Mouse (Mus musculus): ENCODE data around the gene Noxred1. TPM values are rescaled to one million over a fixed set of nuclear protein-coding genes. Genes with fewer than 3 reads are reported as not detected.

The Noxred1 gene
- polyA plus RNA-seq, 1 experiment = 0.13 TPM

DNA sequence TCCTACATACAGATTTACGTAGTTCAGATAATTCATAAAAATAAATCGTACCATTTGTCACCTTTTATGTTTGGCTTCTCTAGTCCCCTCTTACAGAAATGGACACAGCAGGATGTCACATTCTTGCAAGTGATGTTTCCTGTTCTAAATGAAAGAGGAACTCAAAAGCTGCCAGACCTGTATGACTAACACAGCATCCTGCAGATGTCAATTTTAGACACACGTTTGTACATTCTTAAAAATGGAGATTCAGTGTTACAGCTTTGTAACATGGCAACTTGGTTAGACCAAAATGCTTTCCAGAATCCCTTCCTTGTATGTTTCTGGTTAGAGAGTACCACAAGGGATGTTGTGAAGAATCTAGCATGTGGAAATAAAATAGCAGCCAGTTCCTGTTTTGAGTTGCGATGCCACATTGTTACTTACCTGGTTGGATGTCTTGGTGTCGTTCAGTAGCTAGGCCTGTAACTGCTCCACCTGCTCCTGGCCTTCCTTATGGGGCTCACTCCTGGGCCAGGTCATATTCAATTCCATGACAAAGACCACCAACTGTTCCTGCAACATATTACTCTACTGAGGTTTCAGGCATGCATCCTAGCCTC is 1.5 kb downstream of the Noxred1 start:
- Histone ChIP-seq H3ac (ENCODE audit: control insufficient read depth, insufficient read length) (no peak overlapping the region), H3K79me2 (ENCODE audit: control insufficient read depth, insufficient read depth) (no peaks in the 10 kb centered on the region), H3K4me3 (no peak overlapping the region), H3K4me2 (ENCODE audit: low read depth) (no peak overlapping the region), H3K36me3 (ENCODE audit: control insufficient read depth, insufficient read depth) (peaks cover 10% of the 10 kb centered on the region), H3K27me3 (ENCODE audit: control insufficient read depth, insufficient read depth, insufficient read length) (no peaks in the 10 kb centered on the region)
- TF ChIP-seq POLR2A (IDR thresholded peaks at IDR 0.05; ENCODE audit: insufficient read length, low read depth) = no peak
- no peak for TF ChIP-seq MYOG (IDR thresholded peaks at IDR 0.05; ENCODE audit: control insufficient read depth in 1 of 3, insufficient read depth in 1 of 3, insufficient read length in 2 of 3, low read depth in 2 of 3)
- no peak for TF ChIP-seq TCF3 (IDR thresholded peaks at IDR 0.05; ENCODE audit: insufficient read length, low read depth)
- TF ChIP-seq USF1 (IDR thresholded peaks at IDR 0.05; ENCODE audit: low read depth) = no peak
- no peak for TF ChIP-seq CEBPB (IDR thresholded peaks at IDR 0.05; ENCODE audit: insufficient read depth, poor library complexity, severe bottlenecking)
- no peak for TF ChIP-seq SRF (IDR thresholded peaks at IDR 0.05; ENCODE audit: control insufficient read depth, insufficient read length, low read depth)
- no peak for TF ChIP-seq POLR2AphosphoS2 (IDR thresholded peaks at IDR 0.05; ENCODE audit: insufficient read length, low read depth)
- no peak for TF ChIP-seq REST (IDR thresholded peaks at IDR 0.05; ENCODE audit: insufficient read depth, insufficient read length)
- TF ChIP-seq MYOD1 (IDR thresholded peaks at IDR 0.05; ENCODE audit: control insufficient read depth in 1 of 3, insufficient read length in 2 of 3, low read depth in 2 of 3) = no peak
- no peak for TF ChIP-seq E2F4 (IDR thresholded peaks at IDR 0.05; ENCODE audit: insufficient read depth)
- TF ChIP-seq MAX (IDR thresholded peaks at IDR 0.05; ENCODE audit: low read depth) = no peak
- no peak for TF ChIP-seq TCF12 (IDR thresholded peaks at IDR 0.05; ENCODE audit: insufficient read depth, poor library complexity, severe bottlenecking)

DNA sequence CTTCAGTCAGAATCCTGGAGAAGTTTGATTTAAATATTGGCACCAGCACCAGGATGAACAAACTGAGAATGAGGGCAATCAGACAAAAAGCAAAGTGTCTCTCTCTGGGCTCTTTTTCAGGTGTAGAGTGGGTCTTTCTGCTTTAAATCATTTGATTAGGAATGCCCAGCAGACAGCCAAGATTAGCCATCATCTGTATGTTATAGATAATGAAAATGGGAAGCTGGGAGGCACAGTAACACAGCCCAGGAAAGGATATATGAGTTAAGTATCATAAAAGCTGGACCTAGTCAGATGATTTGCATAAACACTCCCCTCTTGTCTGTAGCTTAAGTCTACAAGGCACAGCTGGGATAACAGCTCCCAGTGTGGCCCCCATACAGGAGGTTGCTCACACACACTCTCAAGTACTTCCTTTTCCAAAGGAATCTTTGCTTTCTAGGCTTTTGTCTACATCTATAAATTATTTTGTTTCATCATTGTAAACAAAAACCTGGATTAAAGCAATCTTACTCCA is 8.1 kb downstream of the Noxred1 start:
- H3K4me3 ChIP-seq = no peak overlapping the region
- H3K27me3 ChIP-seq (ENCODE audit: control insufficient read depth, insufficient read depth, insufficient read length) = no peaks in the 10 kb centered on the region
- TF ChIP-seq POLR2AphosphoS2 (IDR thresholded peaks at IDR 0.05; ENCODE audit: insufficient read length, low read depth) (no peak), POLR2A (IDR thresholded peaks at IDR 0.05; ENCODE audit: insufficient read length, low read depth) (no peak), TCF3 (IDR thresholded peaks at IDR 0.05; ENCODE audit: insufficient read length, low read depth) (no peak), CEBPB (IDR thresholded peaks at IDR 0.05; ENCODE audit: insufficient read depth, poor library complexity, severe bottlenecking) (no peak), MYOG (IDR thresholded peaks at IDR 0.05; ENCODE audit: control insufficient read depth in 1 of 3, insufficient read depth in 1 of 3, insufficient read length in 2 of 3, low read depth in 2 of 3) (no peak), MYOD1 (IDR thresholded peaks at IDR 0.05; ENCODE audit: control insufficient read depth in 1 of 3, insufficient read length in 2 of 3, low read depth in 2 of 3) (no peak), MAX (IDR thresholded peaks at IDR 0.05; ENCODE audit: low read depth) (no peak), REST (IDR thresholded peaks at IDR 0.05; ENCODE audit: insufficient read depth, insufficient read length) (no peak), SRF (IDR thresholded peaks at IDR 0.05; ENCODE audit: control insufficient read depth, insufficient read length, low read depth) (no peak), USF1 (IDR thresholded peaks at IDR 0.05; ENCODE audit: low read depth) (no peak), TCF12 (IDR thresholded peaks at IDR 0.05; ENCODE audit: insufficient read depth, poor library complexity, severe bottlenecking) (no peak), E2F4 (IDR thresholded peaks at IDR 0.05; ENCODE audit: insufficient read depth) (no peak)

GRCm38 (mm10) chr12:87229633-87230032 is 8.9 kb downstream of the Noxred1 start:
- no peak overlapping the region for H3ac ChIP-seq (ENCODE audit: control insufficient read depth, insufficient read length)
- H3K79me2 ChIP-seq (ENCODE audit: control insufficient read depth, insufficient read depth) = no peaks in the 10 kb centered on the region
- no peaks in the 10 kb centered on the region for H3K36me3 ChIP-seq (ENCODE audit: control insufficient read depth, insufficient read depth)
- no peak for TF ChIP-seq MYOG (IDR thresholded peaks at IDR 0.05; ENCODE audit: control insufficient read depth in 1 of 3, insufficient read depth in 1 of 3, insufficient read length in 2 of 3, low read depth in 2 of 3)
- no peak for TF ChIP-seq REST (IDR thresholded peaks at IDR 0.05; ENCODE audit: insufficient read depth, insufficient read length)
- TF ChIP-seq TCF3 (IDR thresholded peaks at IDR 0.05; ENCODE audit: insufficient read length, low read depth) = no peak
- TF ChIP-seq E2F4 (IDR thresholded peaks at IDR 0.05; ENCODE audit: insufficient read depth) = no peak
- no peak for TF ChIP-seq CEBPB (IDR thresholded peaks at IDR 0.05; ENCODE audit: insufficient read depth, poor library complexity, severe bottlenecking)
- no peak for TF ChIP-seq POLR2AphosphoS2 (IDR thresholded peaks at IDR 0.05; ENCODE audit: insufficient read length, low read depth)
- TF ChIP-seq USF1 (IDR thresholded peaks at IDR 0.05; ENCODE audit: low read depth) = no peak
- no peak for TF ChIP-seq POLR2A (IDR thresholded peaks at IDR 0.05; ENCODE audit: insufficient read length, low read depth)
- TF ChIP-seq MAX (IDR thresholded peaks at IDR 0.05; ENCODE audit: low read depth) = no peak
- TF ChIP-seq SRF (IDR thresholded peaks at IDR 0.05; ENCODE audit: control insufficient read depth, insufficient read length, low read depth) = no peak
- no peaks in the 10 kb centered on the region for H3K27me3 ChIP-seq (ENCODE audit: control insufficient read depth, insufficient read depth, insufficient read length)
- no peak overlapping the region for H3K4me3 ChIP-seq
- no peak overlapping the region for H3K4me2 ChIP-seq (ENCODE audit: low read depth)

More for the DNA sequence above, 8.1 kb downstream of the Noxred1 start:
- no peaks in the 10 kb centered on the region for H3K36me3 ChIP-seq (ENCODE audit: control insufficient read depth, insufficient read depth)
- no peak overlapping the region for H3K4me2 ChIP-seq (ENCODE audit: low read depth)
- H3ac ChIP-seq (ENCODE audit: control insufficient read depth, insufficient read length) = no peak overlapping the region
- H3K79me2 ChIP-seq (ENCODE audit: control insufficient read depth, insufficient read depth) = no peaks in the 10 kb centered on the region

- no peak overlapping the region for H3K4me2 ChIP-seq (ENCODE audit: low read depth)
- TF ChIP-seq CEBPB (IDR thresholded peaks at IDR 0.05; ENCODE audit: insufficient read depth, poor library complexity, severe bottlenecking) = no peak
- no peak for TF ChIP-seq MYOD1 (IDR thresholded peaks at IDR 0.05; ENCODE audit: control insufficient read depth in 1 of 3, insufficient read length in 2 of 3, low read depth in 2 of 3)
- no peak for TF ChIP-seq USF1 (IDR thresholded peaks at IDR 0.05; ENCODE audit: low read depth)
- no peak for TF ChIP-seq TCF12 (IDR thresholded peaks at IDR 0.05; ENCODE audit: insufficient read depth, poor library complexity, severe bottlenecking)
- TF ChIP-seq MAX (IDR thresholded peaks at IDR 0.05; ENCODE audit: low read depth) = no peak
- no peak for TF ChIP-seq MYOG (IDR thresholded peaks at IDR 0.05; ENCODE audit: control insufficient read depth in 1 of 3, insufficient read depth in 1 of 3, insufficient read length in 2 of 3, low read depth in 2 of 3)
- TF ChIP-seq SRF (IDR thresholded peaks at IDR 0.05; ENCODE audit: control insufficient read depth, insufficient read length, low read depth) = no peak
- no peak for TF ChIP-seq TCF3 (IDR thresholded peaks at IDR 0.05; ENCODE audit: insufficient read length, low read depth)
- TF ChIP-seq POLR2AphosphoS2 (IDR thresholded peaks at IDR 0.05; ENCODE audit: insufficient read length, low read depth) = no peak
- H3K79me2 ChIP-seq (ENCODE audit: control insufficient read depth, insufficient read depth) = no peaks in the 10 kb centered on the region
- no peak overlapping the region for H3ac ChIP-seq (ENCODE audit: control insufficient read depth, insufficient read length)
- H3K27me3 ChIP-seq (ENCODE audit: control insufficient read depth, insufficient read depth, insufficient read length) = no peaks in the 10 kb centered on the region
- H3K36me3 ChIP-seq (ENCODE audit: control insufficient read depth, insufficient read depth) = no peaks in the 10 kb centered on the region
- no peak overlapping the region for H3K4me3 ChIP-seq
Measured at GRCm38 (mm10) chr12:87226801-87227200, 11.7 kb downstream of the Noxred1 start.
